Mouse (Mus musculus): ENCODE measurements around the gene Bcdin3d. TPM values are rescaled to one million over a fixed set of nuclear protein-coding genes. Genes with fewer than 3 reads are reported as not detected.

The Bcdin3d gene
- total RNA-seq, 1 experiment: 36.1 TPM

GRCm38 (mm10) chr15:99431504-99431903 lies 43.0 kb downstream of the Bcdin3d start:
- Histone ChIP-seq H3K9me3 (ENCODE audit: control insufficient read depth, insufficient read depth, low read depth, low read length) (no peaks in the 10 kb centered on the region), H3K36me3 (ENCODE audit: control insufficient read depth, insufficient read depth, low read length, poor library complexity, severe bottlenecking) (peaks cover 7% of the 10 kb centered on the region; the same call in 1 of the 2 replicates), H3K9ac (ENCODE audit: insufficient read depth, low read depth, low read length, poor library complexity, severe bottlenecking) (no peak overlapping the region), H3K4me1 (ENCODE audit: control insufficient read depth in 2 of 2, insufficient read depth in 2 of 2, low read length in 2 of 2, poor library complexity in 1 of 2) (peaks cover 0 to under 1% of the 10 kb centered on the region in 2 experiments; a peak in 1 of 4 replicates), H3K27ac (ENCODE audit: insufficient read depth, low read depth, low read length, poor library complexity, severe bottlenecking) (no peak overlapping the region), H3K4me3 (ENCODE audit: insufficient read depth in 1 of 2, low read depth in 1 of 2, low read length in 2 of 2, poor library complexity in 1 of 2, severe bottlenecking in 1 of 2) (no peak overlapping the region)
- TF ChIP-seq HCFC1 (IDR thresholded peaks at IDR 0.05; ENCODE audit: borderline replicate concordance, insufficient read depth, low read length): no peak
- no peak for TF ChIP-seq MAFK (IDR thresholded peaks at IDR 0.05; ENCODE audit: insufficient read depth, low read depth, low read length)
- no peak for TF ChIP-seq CHD2 (IDR thresholded peaks at IDR 0.05; ENCODE audit: low read depth, low read length)
- TF ChIP-seq ZNF384 (IDR thresholded peaks at IDR 0.05; ENCODE audit: low read depth, low read length): no peak
- TF ChIP-seq ZC3H11A (IDR thresholded peaks at IDR 0.05; ENCODE audit: borderline replicate concordance, low read depth, low read length): no peak
- no peak for DNase-seq (ENCODE audit: low read depth, low spot score)
- in situ Hi-C loops (cut with MboI; ENCODE audit: low sequenced_read_pairs in 2 of 2, unreplicated experiment in 2 of 2): no loop called here

- no peak for DNase-seq (ENCODE audit: low read depth, low spot score)
- Histone ChIP-seq H3K9me3 (ENCODE audit: control insufficient read depth, insufficient read depth, low read depth, low read length) (no peaks in the 10 kb centered on the region), H3K9ac (ENCODE audit: insufficient read depth, low read depth, low read length, poor library complexity, severe bottlenecking) (no peak overlapping the region), H3K27ac (ENCODE audit: insufficient read depth, low read depth, low read length, poor library complexity, severe bottlenecking) (no peak overlapping the region), H3K4me1 (ENCODE audit: control insufficient read depth in 2 of 2, insufficient read depth in 2 of 2, low read length in 2 of 2, poor library complexity in 1 of 2) (no peaks in the 10 kb centered on the region), H3K36me3 (ENCODE audit: control insufficient read depth, insufficient read depth, low read length, poor library complexity, severe bottlenecking) (peaks cover 7% of the 10 kb centered on the region; the same call in 1 of the 2 replicates), H3K4me3 (ENCODE audit: insufficient read depth in 1 of 2, low read depth in 1 of 2, low read length in 2 of 2, poor library complexity in 1 of 2, severe bottlenecking in 1 of 2) (no peak overlapping the region)
- TF ChIP-seq ZC3H11A (IDR thresholded peaks at IDR 0.05; ENCODE audit: borderline replicate concordance, low read depth, low read length): no peak
- TF ChIP-seq MAFK (IDR thresholded peaks at IDR 0.05; ENCODE audit: insufficient read depth, low read depth, low read length): no peak
- TF ChIP-seq CHD2 (IDR thresholded peaks at IDR 0.05; ENCODE audit: low read depth, low read length): no peak
- no peak for TF ChIP-seq HCFC1 (IDR thresholded peaks at IDR 0.05; ENCODE audit: borderline replicate concordance, insufficient read depth, low read length)
- in situ Hi-C loops (cut with MboI; ENCODE audit: low sequenced_read_pairs in 2 of 2, unreplicated experiment in 2 of 2): no loop called here
These were observed 43.5 kb downstream of the Bcdin3d start for GRCm38 (mm10) chr15:99431063-99431462.

DNA sequence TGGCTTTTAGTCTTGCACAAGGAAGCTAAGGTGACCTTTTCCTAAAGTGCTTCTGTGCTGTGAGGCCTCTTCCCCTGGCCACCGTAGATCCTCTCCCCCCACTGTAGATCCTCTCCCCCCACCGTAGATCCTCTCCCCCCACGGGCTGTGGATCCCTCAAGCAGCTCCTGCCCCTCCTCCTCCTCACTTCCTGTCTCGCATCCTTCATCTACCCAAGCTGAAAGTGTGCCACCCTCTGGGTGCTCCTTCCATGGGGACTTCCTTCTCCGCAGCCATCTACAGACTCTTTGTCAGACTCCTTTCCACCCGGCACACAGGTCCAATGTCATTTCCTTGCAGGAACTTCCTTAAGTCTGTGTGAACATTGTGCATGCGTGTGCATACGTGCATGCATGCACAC lies 44.1 kb downstream of the Bcdin3d start:
- H3K9me3 ChIP-seq (ENCODE audit: control insufficient read depth, insufficient read depth, low read depth, low read length): no peaks in the 10 kb centered on the region
- in situ Hi-C loops (cut with MboI; ENCODE audit: low sequenced_read_pairs in 2 of 2, unreplicated experiment in 2 of 2): no loop called here
- TF ChIP-seq MAFK (IDR thresholded peaks at IDR 0.05; ENCODE audit: insufficient read depth, low read depth, low read length) (no peak), ZC3H11A (IDR thresholded peaks at IDR 0.05; ENCODE audit: borderline replicate concordance, low read depth, low read length) (no peak), HCFC1 (IDR thresholded peaks at IDR 0.05; ENCODE audit: borderline replicate concordance, insufficient read depth, low read length) (no peak), ZNF384 (IDR thresholded peaks at IDR 0.05; ENCODE audit: low read depth, low read length) (no peak), CHD2 (IDR thresholded peaks at IDR 0.05; ENCODE audit: low read depth, low read length) (no peak)
- DNase-seq (ENCODE audit: low read depth, low spot score): no peak
- no peak overlapping the region for H3K27ac ChIP-seq (ENCODE audit: insufficient read depth, low read depth, low read length, poor library complexity, severe bottlenecking)
- H3K4me1 ChIP-seq (ENCODE audit: control insufficient read depth in 2 of 2, insufficient read depth in 2 of 2, low read length in 2 of 2, poor library complexity in 1 of 2): peaks cover 0 to 1% of the 10 kb centered on the region in 2 experiments; a peak in 1 of 4 replicates
- no peak overlapping the region for H3K9ac ChIP-seq (ENCODE audit: insufficient read depth, low read depth, low read length, poor library complexity, severe bottlenecking)
- peaks cover 7% of the 10 kb centered on the region; the same call in 1 of the 2 replicates for H3K36me3 ChIP-seq (ENCODE audit: control insufficient read depth, insufficient read depth, low read length, poor library complexity, severe bottlenecking)
- no peak overlapping the region for H3K4me3 ChIP-seq (ENCODE audit: insufficient read depth in 1 of 2, low read depth in 1 of 2, low read length in 2 of 2, poor library complexity in 1 of 2, severe bottlenecking in 1 of 2)

DNA sequence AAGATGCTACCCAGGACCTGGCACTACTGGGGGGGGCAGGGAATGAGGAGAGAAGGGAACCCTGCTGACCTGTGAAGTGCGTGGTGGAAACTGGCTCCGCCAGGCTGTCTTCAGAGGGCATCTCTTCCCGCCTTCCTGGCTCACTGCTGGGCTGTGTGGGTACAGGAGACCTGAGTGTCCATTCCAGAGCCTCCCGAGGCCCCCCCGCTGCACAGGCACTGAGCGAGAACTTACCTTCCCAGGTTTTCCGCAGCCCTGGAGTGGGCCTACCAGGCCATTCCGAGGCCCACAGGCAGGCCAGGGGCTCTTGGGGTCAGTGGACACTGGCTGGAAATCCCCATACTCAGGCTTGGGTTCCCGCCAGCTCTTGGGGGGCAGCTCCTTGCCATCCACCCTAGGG lies 50.6 kb downstream of the Bcdin3d start:
- H3K27ac ChIP-seq (ENCODE audit: insufficient read depth, low read depth, low read length, poor library complexity, severe bottlenecking): no peak overlapping the region
- H3K9me3 ChIP-seq (ENCODE audit: control insufficient read depth, insufficient read depth, low read depth, low read length): no peaks in the 10 kb centered on the region
- TF ChIP-seq ZNF384 (IDR thresholded peaks at IDR 0.05; ENCODE audit: low read depth, low read length): no peak
- no peak for TF ChIP-seq HCFC1 (IDR thresholded peaks at IDR 0.05; ENCODE audit: borderline replicate concordance, insufficient read depth, low read length)
- TF ChIP-seq ZC3H11A (IDR thresholded peaks at IDR 0.05; ENCODE audit: borderline replicate concordance, low read depth, low read length): no peak
- no peak for TF ChIP-seq MAFK (IDR thresholded peaks at IDR 0.05; ENCODE audit: insufficient read depth, low read depth, low read length)
- TF ChIP-seq CHD2 (IDR thresholded peaks at IDR 0.05; ENCODE audit: low read depth, low read length): no peak
- no peak overlapping the region for H3K9ac ChIP-seq (ENCODE audit: insufficient read depth, low read depth, low read length, poor library complexity, severe bottlenecking)
- H3K36me3 ChIP-seq (ENCODE audit: control insufficient read depth, insufficient read depth, low read length, poor library complexity, severe bottlenecking): peaks cover 5% of the 10 kb centered on the region; the same call in 1 of the 2 replicates
- no peak for DNase-seq (ENCODE audit: low read depth, low spot score)
- H3K4me1 ChIP-seq (ENCODE audit: control insufficient read depth in 2 of 2, insufficient read depth in 2 of 2, low read length in 2 of 2, poor library complexity in 1 of 2): peaks cover 11 to 20% of the 10 kb centered on the region in 2 experiments
- in situ Hi-C loops (cut with MboI; ENCODE audit: low sequenced_read_pairs in 2 of 2, unreplicated experiment in 2 of 2): no loop called here
- H3K4me3 ChIP-seq (ENCODE audit: insufficient read depth in 1 of 2, low read depth in 1 of 2, low read length in 2 of 2, poor library complexity in 1 of 2, severe bottlenecking in 1 of 2): no peak overlapping the region
